Mouse (Mus musculus): ENCODE measurements at regions not wholly inside any gene's neighbourhood (a gene's known extent, or its start where the extent isn't known, plus 50 kb on each side); places are given as distances from the start of the nearest gene placed in this dataset.

DNA sequence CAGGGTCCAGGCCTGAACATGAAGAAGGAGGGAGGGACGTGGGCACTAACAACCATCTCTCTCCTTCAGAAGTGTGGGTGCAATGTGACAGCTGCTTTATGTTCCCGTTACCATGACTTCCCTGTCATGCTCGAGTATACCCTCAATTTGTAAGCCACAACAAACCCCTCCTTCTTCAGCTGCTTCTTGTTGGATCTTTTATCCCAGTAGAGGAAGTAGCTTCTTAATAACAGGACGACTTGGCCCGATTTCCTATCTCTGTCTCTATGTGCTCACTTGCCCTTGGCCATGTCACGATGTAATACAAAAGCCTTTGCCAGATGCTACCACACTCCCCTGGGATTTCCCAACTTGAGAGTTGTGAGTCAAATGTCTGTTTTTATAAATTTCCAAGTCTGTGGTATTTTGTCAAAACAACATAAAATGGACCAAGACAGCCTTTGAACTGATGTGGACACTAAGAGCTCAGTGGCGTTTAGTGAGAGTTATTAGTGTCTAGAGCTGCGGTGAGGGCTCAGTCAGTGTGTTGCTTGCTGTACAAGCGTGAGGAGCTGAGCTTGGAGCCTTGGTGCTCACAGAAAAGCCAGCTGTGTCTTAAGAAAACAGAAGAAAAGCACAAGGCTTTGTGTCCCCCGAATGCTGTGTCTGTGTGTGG is 138.8 kb upstream of the Ddhd1 start:
- H3K4me3 ChIP-seq (ENCODE audit: insufficient read depth, low read depth, low read length) = no peak overlapping the region
- 57% methylated on average over 10 of the region's 10 CpGs for WGBS
- no peak overlapping the region for H3K27ac ChIP-seq (ENCODE audit: insufficient read depth, low read depth, low read length)
- H3K4me1 ChIP-seq (ENCODE audit: control insufficient read depth, insufficient read depth, low read length) = peaks cover 5% of the 10 kb centered on the region; the same call in 1 of the 2 replicates
- TF ChIP-seq CTCF (IDR thresholded peaks at IDR 0.05; ENCODE audit: insufficient read depth, low read depth, low read length) (no peak), POLR2A (IDR thresholded peaks at IDR 0.05; ENCODE audit: insufficient read depth, low read depth, low read length) (no peak)

DNA sequence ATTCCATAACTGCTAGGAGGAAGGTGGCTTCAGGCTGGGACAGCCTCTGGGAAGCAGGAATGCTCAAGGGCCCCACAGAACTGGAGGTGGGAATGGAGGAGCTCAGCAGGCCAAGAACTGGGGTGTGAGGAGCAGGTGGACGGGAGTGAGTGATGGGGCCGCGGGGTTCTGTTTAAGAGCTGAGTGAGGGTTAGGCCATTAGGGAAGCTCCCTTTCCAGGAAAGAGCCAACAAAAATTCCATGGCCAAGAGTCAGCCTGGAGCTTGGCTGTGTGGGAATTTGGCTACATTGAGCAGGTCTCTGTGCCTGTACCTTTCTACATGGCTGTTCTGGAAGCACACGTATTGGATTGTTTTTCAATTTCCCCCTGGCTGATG is 139.4 kb upstream of the Ddhd1 start:
- TF ChIP-seq POLR2A (IDR thresholded peaks at IDR 0.05; ENCODE audit: insufficient read depth, low read depth, low read length) (no peak), CTCF (IDR thresholded peaks at IDR 0.05; ENCODE audit: insufficient read depth, low read depth, low read length) (no peak)
- no peak overlapping the region for H3K4me3 ChIP-seq (ENCODE audit: insufficient read depth, low read depth, low read length)
- H3K4me1 ChIP-seq (ENCODE audit: control insufficient read depth, insufficient read depth, low read length) = peaks cover 5% of the 10 kb centered on the region; the same call in 1 of the 2 replicates
- no peak overlapping the region for H3K27ac ChIP-seq (ENCODE audit: insufficient read depth, low read depth, low read length)
- WGBS = 91% methylated on average over 4 of the region's 4 CpGs

DNA sequence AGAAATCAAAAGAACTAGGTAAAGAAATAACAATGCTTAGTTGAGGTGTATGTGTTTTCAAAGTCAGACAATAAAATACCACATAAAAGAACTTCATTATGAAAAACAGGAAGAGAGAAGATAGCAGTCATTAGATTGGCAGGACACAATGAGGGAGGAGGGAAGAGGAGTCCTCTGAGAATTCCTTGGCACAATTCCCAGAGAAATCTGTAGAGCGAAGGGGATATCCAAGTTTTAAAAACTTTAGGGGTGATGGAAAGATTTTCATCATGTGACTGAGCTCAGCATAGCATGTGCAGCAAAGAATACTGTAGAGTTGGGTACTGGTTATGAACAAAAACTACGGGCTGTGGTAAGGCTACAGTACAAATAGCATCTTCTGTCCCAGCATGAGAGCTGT is 141.3 kb upstream of the Ddhd1 start:
- TF ChIP-seq CTCF (IDR thresholded peaks at IDR 0.05; ENCODE audit: insufficient read depth, low read depth, low read length) (no peak), POLR2A (IDR thresholded peaks at IDR 0.05; ENCODE audit: insufficient read depth, low read depth, low read length) (no peak)
- Histone ChIP-seq H3K27ac (ENCODE audit: insufficient read depth, low read depth, low read length) (no peak overlapping the region), H3K4me1 (ENCODE audit: control insufficient read depth, insufficient read depth, low read length) (peaks cover 5% of the 10 kb centered on the region; the same call in 1 of the 2 replicates), H3K4me3 (ENCODE audit: insufficient read depth, low read depth, low read length) (no peak overlapping the region)
- WGBS = 71% methylated on average over 2 of the region's 2 CpGs

DNA sequence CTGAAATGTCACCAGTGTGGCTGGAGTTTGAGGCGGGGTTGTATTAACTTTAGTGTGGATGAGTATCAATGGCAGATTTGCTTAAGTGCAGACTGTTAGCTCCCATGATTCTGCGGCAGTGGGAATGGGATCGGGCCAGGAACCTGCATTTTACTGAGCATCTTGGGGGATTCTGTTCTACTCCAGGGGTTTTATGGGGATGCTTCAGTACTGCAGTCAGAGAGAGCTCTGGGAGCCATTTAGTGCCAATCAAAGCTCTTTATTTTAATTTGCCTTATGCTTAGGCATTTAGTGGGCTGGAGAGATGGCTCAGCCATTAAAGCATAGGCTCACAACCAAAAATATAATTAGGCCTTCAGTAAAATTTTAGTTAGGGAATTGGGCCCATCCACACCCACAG is 148.0 kb upstream of the Ddhd1 start:
- Histone ChIP-seq H3K4me1 (ENCODE audit: control insufficient read depth, insufficient read depth, low read length) (no peaks in the 10 kb centered on the region), H3K4me3 (ENCODE audit: insufficient read depth, low read depth, low read length) (no peak overlapping the region), H3K27ac (ENCODE audit: insufficient read depth, low read depth, low read length) (no peak overlapping the region)
- WGBS = 93% methylated on average over 3 of the region's 3 CpGs
- TF ChIP-seq CTCF (IDR thresholded peaks at IDR 0.05; ENCODE audit: insufficient read depth, low read depth, low read length) (no peak), POLR2A (IDR thresholded peaks at IDR 0.05; ENCODE audit: insufficient read depth, low read depth, low read length) (no peak)

DNA sequence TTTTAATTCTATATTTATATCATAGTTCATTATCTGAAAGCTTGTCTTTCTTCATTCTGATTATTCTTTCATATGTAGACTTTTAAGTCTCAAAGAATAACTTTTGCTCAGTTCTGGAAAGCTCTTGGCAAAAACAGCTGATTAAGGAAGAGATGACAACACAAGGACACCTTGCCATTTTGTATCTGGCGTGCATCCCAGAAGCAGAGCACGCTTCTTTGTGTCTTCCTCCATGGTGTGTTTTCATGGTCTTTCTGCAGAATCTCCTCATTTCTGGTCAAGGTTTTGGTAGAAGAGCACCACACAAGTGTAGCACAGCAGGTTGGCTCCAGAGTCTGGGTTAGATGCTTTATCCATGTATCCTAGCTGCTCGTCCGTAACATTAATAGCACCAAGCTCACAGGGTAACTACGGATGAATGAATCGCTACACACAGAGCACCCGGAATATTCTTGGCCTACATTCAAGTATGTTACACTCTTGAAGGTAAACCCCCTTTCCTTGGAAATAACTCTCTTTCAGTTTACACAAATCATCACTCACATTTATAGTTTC is 148.9 kb upstream of the Ddhd1 start:
- WGBS = 65% methylated on average over 7 of the region's 7 CpGs
- no peak for TF ChIP-seq CTCF (IDR thresholded peaks at IDR 0.05; ENCODE audit: insufficient read depth, low read depth, low read length)
- no peak for TF ChIP-seq POLR2A (IDR thresholded peaks at IDR 0.05; ENCODE audit: insufficient read depth, low read depth, low read length)
- Histone ChIP-seq H3K27ac (ENCODE audit: insufficient read depth, low read depth, low read length) (no peak overlapping the region), H3K4me1 (ENCODE audit: control insufficient read depth, insufficient read depth, low read length) (no peaks in the 10 kb centered on the region), H3K4me3 (ENCODE audit: insufficient read depth, low read depth, low read length) (no peak overlapping the region)

DNA sequence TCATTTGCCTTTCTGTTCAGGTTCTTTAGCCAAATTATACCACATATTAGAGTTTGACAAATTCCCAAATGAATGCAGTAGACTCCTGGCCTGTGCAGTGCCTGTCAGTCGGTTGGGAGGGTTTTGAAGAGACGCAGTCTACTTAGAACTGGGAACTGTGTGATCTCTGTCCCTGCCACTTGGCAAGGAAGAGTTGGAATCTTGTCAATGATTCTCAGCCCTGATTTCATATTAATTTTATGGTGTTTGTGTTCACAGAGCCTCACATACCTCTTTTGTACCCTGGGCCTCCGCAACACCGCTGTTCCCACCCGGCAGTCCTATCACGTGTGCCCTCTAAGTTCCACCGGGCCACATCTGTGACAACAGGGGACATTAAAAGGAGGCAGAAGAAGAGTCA is 149.8 kb upstream of the Ddhd1 start:
- Histone ChIP-seq H3K4me3 (ENCODE audit: insufficient read depth, low read depth, low read length) (no peak overlapping the region), H3K27ac (ENCODE audit: insufficient read depth, low read depth, low read length) (no peak overlapping the region), H3K4me1 (ENCODE audit: control insufficient read depth, insufficient read depth, low read length) (no peaks in the 10 kb centered on the region)
- 90% methylated on average over 7 of the region's 7 CpGs for WGBS
- no peak for TF ChIP-seq CTCF (IDR thresholded peaks at IDR 0.05; ENCODE audit: insufficient read depth, low read depth, low read length)

DNA sequence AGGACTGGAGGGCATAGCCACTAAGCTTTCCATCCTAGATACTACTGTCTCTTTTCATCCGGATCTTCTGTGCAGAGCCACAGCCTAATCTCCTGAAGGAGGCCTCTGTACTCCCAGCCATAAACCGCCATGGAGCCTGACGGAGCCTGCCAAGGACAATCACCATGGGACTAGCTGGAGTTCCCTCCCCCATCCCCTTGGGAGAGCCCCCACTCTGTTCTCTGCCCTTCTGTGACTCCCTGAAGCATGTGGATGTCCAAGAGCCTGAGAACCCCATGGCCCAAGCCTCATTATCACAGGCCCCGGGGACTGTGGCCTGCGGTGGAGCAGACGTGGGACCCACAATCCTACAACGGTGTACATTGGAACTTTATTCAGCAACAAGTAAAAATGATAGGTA is 151.5 kb upstream of the Ddhd1 start:
- H3K4me1 ChIP-seq (ENCODE audit: control insufficient read depth, insufficient read depth, low read length) = no peaks in the 10 kb centered on the region
- H3K4me3 ChIP-seq (ENCODE audit: insufficient read depth, low read depth, low read length) = no peak overlapping the region
- no peak overlapping the region for H3K27ac ChIP-seq (ENCODE audit: insufficient read depth, low read depth, low read length)
- 88% methylated on average over 7 of the region's 7 CpGs for WGBS
- no peak for TF ChIP-seq CTCF (IDR thresholded peaks at IDR 0.05; ENCODE audit: insufficient read depth, low read depth, low read length)
- no peak for TF ChIP-seq POLR2A (IDR thresholded peaks at IDR 0.05; ENCODE audit: insufficient read depth, low read depth, low read length)

DNA sequence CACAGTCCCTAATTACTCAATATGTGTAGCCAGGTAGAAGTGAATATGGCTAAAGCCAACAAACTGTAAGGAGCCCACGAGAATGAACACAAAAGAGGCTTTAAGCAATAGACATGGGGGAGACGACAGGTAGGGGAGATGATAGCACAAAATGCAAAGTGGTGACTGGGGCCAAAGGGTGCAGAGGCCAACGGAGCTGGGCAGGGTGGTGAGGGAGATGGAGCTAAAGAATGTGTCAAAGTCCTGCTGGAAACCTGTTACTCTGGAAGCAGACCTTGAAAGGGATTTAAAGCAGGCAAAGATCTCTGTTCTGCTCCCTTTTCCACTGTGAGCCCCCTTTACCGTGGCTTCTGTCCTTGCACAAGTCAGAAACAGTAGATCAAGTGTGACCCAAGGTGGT is 152.2 kb upstream of the Ddhd1 start:
- no peak overlapping the region for H3K27ac ChIP-seq (ENCODE audit: insufficient read depth, low read depth, low read length)
- 82% methylated on average over 4 of the region's 4 CpGs for WGBS

DNA sequence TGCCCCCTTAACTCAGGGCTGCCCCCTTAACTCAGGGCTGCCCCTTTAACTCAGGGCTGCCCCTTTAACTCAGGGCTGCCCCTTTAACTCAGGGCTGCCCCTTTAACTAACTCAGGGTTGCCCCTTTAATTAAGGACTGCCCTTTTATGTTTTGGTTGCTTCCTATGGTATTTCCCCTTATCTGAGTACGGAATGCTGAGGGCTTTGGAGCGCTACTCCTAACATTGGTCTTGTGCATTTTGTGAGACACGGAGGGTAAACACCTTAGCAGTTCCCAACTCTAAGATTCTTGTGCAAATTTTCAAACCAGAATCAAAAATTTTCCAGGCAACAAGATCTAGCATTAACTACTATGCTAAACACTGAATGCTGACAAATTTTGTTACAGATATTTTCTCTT is 152.7 kb upstream of the Ddhd1 start:
- Histone ChIP-seq H3K4me1 (ENCODE audit: control insufficient read depth, insufficient read depth, low read length) (no peaks in the 10 kb centered on the region), H3K27ac (ENCODE audit: insufficient read depth, low read depth, low read length) (no peak overlapping the region), H3K4me3 (ENCODE audit: insufficient read depth, low read depth, low read length) (no peak overlapping the region)
- no peak for TF ChIP-seq POLR2A (IDR thresholded peaks at IDR 0.05; ENCODE audit: insufficient read depth, low read depth, low read length)
- TF ChIP-seq CTCF (IDR thresholded peaks at IDR 0.05; ENCODE audit: insufficient read depth, low read depth, low read length) = no peak
- 66% methylated on average over 3 of the region's 3 CpGs for WGBS

More for the DNA sequence above, 152.2 kb upstream of the Ddhd1 start:
- TF ChIP-seq CTCF (IDR thresholded peaks at IDR 0.05; ENCODE audit: insufficient read depth, low read depth, low read length) = no peak
- TF ChIP-seq POLR2A (IDR thresholded peaks at IDR 0.05; ENCODE audit: insufficient read depth, low read depth, low read length) = no peak
- Histone ChIP-seq H3K4me3 (ENCODE audit: insufficient read depth, low read depth, low read length) (no peak overlapping the region), H3K4me1 (ENCODE audit: control insufficient read depth, insufficient read depth, low read length) (no peaks in the 10 kb centered on the region)
